Mouse (Mus musculus) heart, embryonic 10.5 days (tissue): ENCODE measurements around the gene Kirrel2. TPM values are rescaled to one million over a fixed set of nuclear protein-coding genes. Genes with fewer than 3 reads are reported as not detected.

ENCODE experiments used
- DNase-seq: peaks from one replicate; pipeline ENCODE4 v3.0.0-alpha.2; 2017; ENCODE audit warnings: low spot score
- H3K27ac ChIP-seq: fragments of 300-500 bp; sonication (generic); 2 replicates; pipeline ENCODE4 v1.5.1; 2016; ENCODE audit warnings: mild to moderate bottlenecking
- H3K27me3 ChIP-seq: fragments of 300-500 bp; sonication (generic); 2 replicates; pipeline ENCODE4 v1.6.1; 2016; ENCODE audit warnings: mild to moderate bottlenecking; ENCODE audit not compliant: poor library complexity, insufficient read depth, severe bottlenecking
- H3K36me3 ChIP-seq: fragments of 300-500 bp; sonication (generic); 2 replicates; pipeline ENCODE4 v1.6.1; 2016; ENCODE audit warnings: mild to moderate bottlenecking, moderate library complexity
- H3K4me1 ChIP-seq: fragments of 300-500 bp; sonication (generic); 2 replicates; pipeline ENCODE4 v1.6.1; 2016; ENCODE audit warnings: mild to moderate bottlenecking
- H3K4me3 ChIP-seq: fragments of 300-500 bp; sonication (generic); 2 replicates; pipeline ENCODE4 v1.5.1; 2016; ENCODE audit warnings: mild to moderate bottlenecking, moderate library complexity
- H3K9me3 ChIP-seq: fragments of 300-500 bp; sonication (generic); 2 replicates; pipeline ENCODE4 v1.6.1; 2016; ENCODE audit warnings: mild to moderate bottlenecking, moderate library complexity
- WGBS: fragments of 180-500 bp; shearing (Covaris S2); methylation state at CpG from one replicate; pipeline ENCODE4 v1.1.7; 2016; 5-methylcytosine and 5-hydroxymethylcytosine counted together
- polyA plus RNA-seq: library from polyadenylated mRNA; unstranded; fragments of >200 nt; fragmentation: Nextera tagmentation; extraction: Ambion mirVana; gene quantifications from 2 replicates; pipeline ENCODE4 v1.2.1, GENCODE M21; 2016

Kirrel2 gene
- polyA plus RNA-seq, 1 experiment from 2014 or later, result 3.3 TPM

GRCm38 (mm10) chr7:30421175-30421889, 36.2 kb downstream of the Kirrel2 start, which contains the start of gene Nfkbid:
Gene Nfkbid, plus strand, starts transcription at chr7:30421732.
- WGBS, result 10% methylated on average over 31 of the region's 31 CpGs
- H3K27me3 ChIP-seq, result peaks cover 33% of the 10 kb centered on the region; the same call in 1 of the 2 replicates

DNA sequence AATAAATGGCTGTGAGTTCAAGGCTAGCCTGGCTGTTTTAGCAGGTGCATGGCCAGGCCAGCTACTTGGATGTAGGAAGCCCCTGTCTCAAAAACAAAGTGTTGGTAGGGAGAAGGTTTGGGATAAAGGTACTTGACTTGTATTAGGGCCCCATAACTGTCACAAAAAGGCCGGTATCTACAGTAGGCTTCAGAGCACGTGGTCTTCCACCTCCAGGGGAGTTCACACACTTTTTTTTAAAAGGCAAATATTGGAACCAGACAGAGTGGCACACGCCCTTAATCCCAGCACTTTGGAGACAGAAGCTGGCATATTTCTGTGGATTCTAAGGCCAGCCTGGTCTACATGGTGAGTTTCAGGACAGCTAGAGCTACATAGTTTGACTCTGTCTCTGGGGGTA, 36.8 kb downstream of the Kirrel2 start:
- WGBS, result 79% methylated on average over 3 of the region's 3 CpGs
- Histone ChIP-seq H3K36me3 (peaks cover 8% of the 10 kb centered on the region), H3K9me3 (no peaks in the 10 kb centered on the region), H3K27me3 (peaks cover 33% of the 10 kb centered on the region; the same call in 1 of the 2 replicates), H3K4me1 (peaks cover 18% of the 10 kb centered on the region), H3K4me3 (no peak overlapping the region), H3K27ac (no peak overlapping the region)
- no peak for DNase-seq

More at GRCm38 (mm10) chr7:30421175-30421889, 36.2 kb downstream of the Kirrel2 start, which contains the start of gene Nfkbid:
- H3K27ac ChIP-seq, result peak within 1 kb of the TSS; percentile 75
- H3K4me1 ChIP-seq, result peaks cover 18% of the 10 kb centered on the region
- H3K36me3 ChIP-seq, result peaks cover 13% of the 10 kb centered on the region
- no peak for DNase-seq
- no peaks in the 10 kb centered on the region for H3K9me3 ChIP-seq
- peak within 1 kb of the TSS; percentile 66 for H3K4me3 ChIP-seq

DNA sequence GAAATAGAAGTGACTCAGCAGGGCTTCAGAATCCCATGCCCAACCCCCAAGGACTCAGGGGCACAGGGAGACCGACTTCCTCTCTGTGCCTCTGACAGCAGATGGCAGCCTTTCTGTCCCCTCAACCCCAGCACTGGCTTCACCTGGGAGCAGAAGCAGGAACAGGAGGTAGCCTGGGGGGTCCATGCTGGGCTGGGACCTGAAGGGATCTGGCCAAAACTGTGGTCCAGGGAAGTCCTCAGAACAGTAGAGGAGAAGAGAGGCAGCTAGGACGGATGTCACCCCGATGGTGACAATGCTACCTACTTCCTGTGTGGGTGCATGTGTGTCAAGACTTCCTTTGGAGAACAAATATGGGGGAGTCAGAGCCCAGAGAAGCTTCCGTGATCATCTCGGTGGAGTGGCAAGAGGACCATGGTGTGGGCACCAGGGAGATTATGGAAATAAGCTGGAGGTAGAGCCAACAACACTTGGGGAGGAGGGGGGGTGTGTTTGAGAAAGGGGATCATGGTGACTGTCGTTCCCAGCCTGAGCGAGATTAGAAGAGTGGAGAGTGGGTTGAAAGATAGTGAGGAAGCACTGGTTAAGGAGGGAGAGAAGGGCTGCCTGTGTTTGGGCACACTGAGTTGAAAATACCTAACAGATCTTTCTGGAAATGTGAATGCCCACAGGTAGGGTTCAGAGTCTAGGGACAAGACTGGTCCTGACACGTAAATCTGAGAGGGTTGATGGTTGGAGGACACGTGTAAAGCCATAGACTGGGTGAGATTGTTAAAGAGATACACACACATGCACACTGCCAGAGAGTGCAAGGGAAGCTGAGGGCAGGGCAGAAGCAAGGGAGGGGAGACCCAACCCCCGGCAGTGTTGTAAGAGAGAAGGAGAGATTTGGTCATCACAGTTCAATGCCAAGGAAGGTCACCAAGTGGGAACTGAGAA, 37.7 kb downstream of the Kirrel2 start, which contains the start of gene Hcst:
Hcst (minus strand) TSS at position 294 of the 939 bp plus-strand sequence.
- WGBS, result 59% methylated on average over 10 of the region's 10 CpGs
- Histone ChIP-seq H3K4me3 (no peak within 1 kb of the TSS; the same call in 1 of the 2 replicates), H3K36me3 (no peaks in the 10 kb centered on the region), H3K9me3 (no peaks in the 10 kb centered on the region), H3K4me1 (peaks cover 18% of the 10 kb centered on the region), H3K27ac (no peak within 1 kb of the TSS), H3K27me3 (peaks cover 33% of the 10 kb centered on the region; the same call in 1 of the 2 replicates)
- DNase-seq, result no peak

- Histone ChIP-seq H3K4me1 (peaks cover 17% of the 10 kb centered on the region), H3K4me3 (no peak overlapping the region), H3K27ac (no peak overlapping the region), H3K9me3 (no peaks in the 10 kb centered on the region), H3K36me3 (no peaks in the 10 kb centered on the region), H3K27me3 (peaks cover 22% of the 10 kb centered on the region; the same call in 1 of the 2 replicates)
- WGBS, result 66% methylated on average over 9 of the region's 9 CpGs
- no peak for DNase-seq
Measured at GRCm38 (mm10) chr7:30417856-30418255, 39.6 kb downstream of the Kirrel2 start.

DNA sequence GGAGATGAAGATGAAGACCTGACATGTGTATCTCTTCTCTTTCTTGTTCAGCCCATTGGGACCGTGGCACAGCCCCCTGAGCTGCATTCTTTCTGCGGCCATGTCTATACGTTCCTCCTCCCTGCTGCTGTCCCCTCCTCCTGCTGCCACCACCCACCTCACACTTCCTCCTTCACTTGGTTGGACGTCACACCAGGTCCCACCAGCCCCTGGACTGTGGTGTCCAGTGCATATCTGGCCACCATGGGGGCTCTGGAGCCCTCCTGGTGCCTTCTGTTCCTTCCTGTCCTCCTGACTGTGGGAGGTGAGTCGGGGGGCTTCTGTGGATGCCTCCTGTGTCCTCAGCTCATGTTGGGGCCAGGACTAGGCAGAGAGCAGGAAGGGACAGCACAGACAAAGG, 43.9 kb downstream of the Kirrel2 start, which contains the start of gene Tyrobp:
Tyrobp (plus strand) TSS at position 165 of the 400 bp plus-strand sequence.
- Histone ChIP-seq H3K27ac (no peak within 1 kb of the TSS), H3K4me1 (no peaks in the 10 kb centered on the region), H3K36me3 (no peaks in the 10 kb centered on the region), H3K9me3 (no peaks in the 10 kb centered on the region), H3K27me3 (no peaks in the 10 kb centered on the region), H3K4me3 (no peak within 1 kb of the TSS)
- no peak for DNase-seq
- WGBS, result 63% methylated on average over 5 of the region's 5 CpGs

GRCm38 (mm10) chr7:30412735-30413147, 44.7 kb downstream of the Kirrel2 start:
- H3K9me3 ChIP-seq, result no peaks in the 10 kb centered on the region
- 44% methylated on average over 4 of the region's 4 CpGs for whole genome bisulfite sequencing
- no peaks in the 10 kb centered on the region for H3K27me3 ChIP-seq
- no peaks in the 10 kb centered on the region for H3K36me3 ChIP-seq
- no peaks in the 10 kb centered on the region for H3K4me1 ChIP-seq
- H3K4me3 ChIP-seq, result no peak overlapping the region
- no peak for DNase-seq
- no peak overlapping the region for H3K27ac ChIP-seq

GRCm38 (mm10) chr7:30411023-30411422, 46.5 kb downstream of the Kirrel2 start:
- Histone ChIP-seq H3K4me3 (no peak overlapping the region), H3K27ac (no peak overlapping the region), H3K4me1 (no peaks in the 10 kb centered on the region), H3K9me3 (no peaks in the 10 kb centered on the region), H3K27me3 (no peaks in the 10 kb centered on the region), H3K36me3 (no peaks in the 10 kb centered on the region)
- 57% methylated on average over 3 of the region's 3 CpGs for whole genome bisulfite sequencing
- DNase-seq, result no peak

DNA sequence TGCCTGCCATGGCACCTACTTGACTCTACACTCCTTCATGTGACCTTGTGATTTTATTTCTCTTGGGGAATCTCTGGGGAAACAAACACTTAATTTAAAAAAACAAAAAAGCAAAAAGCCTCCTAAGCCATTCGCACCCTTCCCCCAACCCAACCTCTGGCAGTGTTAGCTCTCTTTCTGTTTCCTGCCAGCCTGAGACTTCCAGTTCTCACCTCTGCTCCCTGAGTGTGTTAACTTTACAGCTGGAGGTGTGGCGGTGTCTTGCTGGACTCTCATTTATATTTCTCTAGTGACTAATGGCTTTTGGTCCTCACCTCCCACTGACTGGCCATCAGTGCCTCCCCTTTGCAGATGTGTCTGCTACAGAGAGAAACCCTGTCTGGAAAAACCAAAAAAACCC, 47.7 kb downstream of the Kirrel2 start:
- Histone ChIP-seq H3K27ac (no peak overlapping the region), H3K4me1 (no peaks in the 10 kb centered on the region), H3K4me3 (no peak overlapping the region), H3K9me3 (no peaks in the 10 kb centered on the region), H3K36me3 (no peaks in the 10 kb centered on the region), H3K27me3 (no peaks in the 10 kb centered on the region)
- WGBS, result 53% methylated on average over 2 of the region's 2 CpGs
- no peak for DNase-seq

DNA sequence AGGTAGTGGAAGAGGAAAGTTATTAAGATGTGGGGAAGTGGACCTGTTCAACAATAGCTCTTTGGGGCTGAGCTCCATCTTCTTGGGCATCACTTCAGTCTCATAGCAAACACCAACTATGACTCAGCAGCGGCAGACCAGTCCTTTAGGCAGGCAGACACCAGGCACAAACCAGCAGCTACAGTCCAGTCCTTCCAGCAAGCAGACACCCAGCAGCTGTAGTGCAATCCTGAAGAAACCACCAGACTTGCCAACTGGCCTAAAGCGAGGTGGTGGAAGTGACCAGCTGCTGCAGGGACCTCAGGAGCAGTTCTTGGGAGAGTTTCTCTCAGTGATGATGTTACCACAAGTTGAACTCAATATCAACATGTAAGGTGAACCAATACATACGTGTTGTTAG, 48.9 kb downstream of the Kirrel2 start:
- no peaks in the 10 kb centered on the region for H3K27me3 ChIP-seq
- 77% methylated on average over 3 of the region's 3 CpGs for WGBS
- no peaks in the 10 kb centered on the region for H3K36me3 ChIP-seq
- H3K4me3 ChIP-seq, result no peak overlapping the region
- DNase-seq, result no peak
- no peak overlapping the region for H3K27ac ChIP-seq
- H3K9me3 ChIP-seq, result no peaks in the 10 kb centered on the region
- H3K4me1 ChIP-seq, result no peaks in the 10 kb centered on the region

DNA sequence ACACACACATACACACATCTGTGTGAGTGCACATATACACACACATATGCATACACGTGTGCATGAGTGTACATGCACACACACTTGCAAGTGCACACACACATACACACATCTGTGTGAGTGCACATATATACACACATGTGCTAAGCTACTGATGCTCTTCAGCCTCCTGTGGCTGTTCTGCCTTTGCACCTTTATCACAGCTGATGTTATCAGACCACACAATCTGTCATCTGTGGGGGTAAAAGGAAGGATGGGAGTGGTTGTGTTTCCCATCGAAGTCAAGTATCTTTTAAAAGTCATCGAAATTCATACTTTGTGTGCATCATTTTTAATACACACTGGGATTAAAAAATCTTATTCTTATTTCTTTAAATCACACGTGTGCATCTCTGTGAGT, 55.1 kb downstream of the Kirrel2 start:
- Histone ChIP-seq H3K27me3 (no peaks in the 10 kb centered on the region), H3K36me3 (no peaks in the 10 kb centered on the region), H3K4me3 (no peak overlapping the region), H3K9me3 (no peaks in the 10 kb centered on the region), H3K27ac (no peak overlapping the region), H3K4me1 (no peaks in the 10 kb centered on the region)
- DNase-seq, result no peak
- WGBS, result 65% methylated on average over 4 of the region's 4 CpGs

DNA sequence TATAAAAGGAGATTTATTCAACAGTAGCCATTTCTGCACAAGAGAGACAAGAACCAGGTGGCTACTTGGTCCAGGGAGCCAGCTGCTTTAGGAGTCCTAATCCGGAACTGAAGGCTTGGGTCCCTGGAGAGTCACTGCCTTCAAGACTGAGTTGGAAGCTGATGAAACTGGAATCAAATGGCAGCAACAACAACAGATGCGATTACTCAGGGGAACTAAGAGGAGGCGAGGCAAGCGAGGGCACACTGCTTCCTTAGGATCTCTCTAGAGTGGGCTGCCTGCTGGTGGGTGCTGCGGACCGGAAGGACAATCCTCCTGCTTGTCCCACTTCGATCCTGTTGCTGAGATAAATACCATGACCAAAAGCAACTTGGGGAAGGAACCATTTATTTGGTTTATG, 57.8 kb downstream of the Kirrel2 start:
- no peaks in the 10 kb centered on the region for H3K27me3 ChIP-seq
- no peaks in the 10 kb centered on the region for H3K36me3 ChIP-seq
- no peak overlapping the region for H3K27ac ChIP-seq
- DNase-seq, result no peak
- WGBS, result 55% methylated on average over 7 of the region's 7 CpGs
- no peaks in the 10 kb centered on the region for H3K9me3 ChIP-seq
- no peak overlapping the region for H3K4me3 ChIP-seq
- no peaks in the 10 kb centered on the region for H3K4me1 ChIP-seq
